Mouse (Mus musculus): ENCODE data around the gene Zfp704. TPM values are rescaled to one million over a fixed set of nuclear protein-coding genes. Genes with fewer than 3 reads are reported as not detected.

Gene Zfp704
- polyA plus RNA-seq, 1 experiment from 2014 or later: 7.2 TPM

GRCm38 (mm10) chr3:9403255-9404050 is 206.4 kb downstream of the Zfp704 start:
- Histone ChIP-seq H3K9me3 (no peaks in the 10 kb centered on the region), H3K4me3 (no peak overlapping the region), H3K27ac (no peak overlapping the region), H3K4me1 (peaks cover 26% of the 10 kb centered on the region), H3K36me3 (no peaks in the 10 kb centered on the region), H3K27me3 (ENCODE audit: insufficient read depth, poor library complexity, severe bottlenecking) (no peaks in the 10 kb centered on the region)
- DNase-seq (ENCODE audit: low spot score): no peak
- 64% methylated on average over 5 of the region's 5 CpGs for WGBS

- H3K27me3 ChIP-seq (ENCODE audit: insufficient read depth, poor library complexity, severe bottlenecking): no peaks in the 10 kb centered on the region
- no peak overlapping the region for H3K27ac ChIP-seq
- no peaks in the 10 kb centered on the region for H3K9me3 ChIP-seq
- DNase-seq (ENCODE audit: low spot score): no peak
- 50% methylated on average over 5 of the region's 5 CpGs for WGBS
- no peaks in the 10 kb centered on the region for H3K36me3 ChIP-seq
- H3K4me3 ChIP-seq: no peak overlapping the region
- H3K4me1 ChIP-seq: peaks cover 28% of the 10 kb centered on the region
Measured at GRCm38 (mm10) chr3:9402836-9403235, 207.0 kb downstream of the Zfp704 start.

- H3K9me3 ChIP-seq: no peaks in the 10 kb centered on the region
- DNase-seq (ENCODE audit: low spot score): no peak
- H3K27ac ChIP-seq: no peak overlapping the region
- no peaks in the 10 kb centered on the region for H3K36me3 ChIP-seq
- WGBS: 80% methylated on average over 5 of the region's 5 CpGs
- H3K4me3 ChIP-seq: no peak overlapping the region
- H3K27me3 ChIP-seq (ENCODE audit: insufficient read depth, poor library complexity, severe bottlenecking): no peaks in the 10 kb centered on the region
- peaks cover 27% of the 10 kb centered on the region for H3K4me1 ChIP-seq
Measured at GRCm38 (mm10) chr3:9402345-9402744, 207.5 kb downstream of the Zfp704 start.

- no peaks in the 10 kb centered on the region for H3K27me3 ChIP-seq (ENCODE audit: insufficient read depth, poor library complexity, severe bottlenecking)
- DNase-seq (ENCODE audit: low spot score): no peak
- H3K27ac ChIP-seq: peak overlapping the region; percentile 10; the same call in 1 of the 2 replicates
- 70% methylated on average over 6 of the region's 6 CpGs for WGBS
- H3K36me3 ChIP-seq: no peaks in the 10 kb centered on the region
- no peaks in the 10 kb centered on the region for H3K9me3 ChIP-seq
- H3K4me3 ChIP-seq: no peak overlapping the region
- peaks cover 27% of the 10 kb centered on the region for H3K4me1 ChIP-seq
Measured at GRCm38 (mm10) chr3:9401685-9402084, 208.2 kb downstream of the Zfp704 start.

GRCm38 (mm10) chr3:9400886-9401221 is 209.0 kb downstream of the Zfp704 start:
- Histone ChIP-seq H3K36me3 (no peaks in the 10 kb centered on the region), H3K4me1 (peaks cover 27% of the 10 kb centered on the region), H3K27ac (peak overlapping the region; percentile 44; the same call in 1 of the 2 replicates), H3K27me3 (ENCODE audit: insufficient read depth, poor library complexity, severe bottlenecking) (no peaks in the 10 kb centered on the region), H3K9me3 (no peaks in the 10 kb centered on the region), H3K4me3 (no peak overlapping the region)
- WGBS: 64% methylated on average over 3 of the region's 3 CpGs
- no peak for DNase-seq (ENCODE audit: low spot score)

GRCm38 (mm10) chr3:9400201-9400885 is 209.5 kb downstream of the Zfp704 start:
- DNase-seq (ENCODE audit: low spot score): no peak
- WGBS: 44% methylated on average over 3 of the region's 3 CpGs
- Histone ChIP-seq H3K4me1 (peaks cover 27% of the 10 kb centered on the region), H3K9me3 (no peaks in the 10 kb centered on the region), H3K27ac (peak overlapping the region; percentile 44; the same call in 1 of the 2 replicates), H3K27me3 (ENCODE audit: insufficient read depth, poor library complexity, severe bottlenecking) (no peaks in the 10 kb centered on the region), H3K36me3 (no peaks in the 10 kb centered on the region), H3K4me3 (no peak overlapping the region)

GRCm38 (mm10) chr3:9398271-9398670 is 211.6 kb downstream of the Zfp704 start:
- 54% methylated on average over 5 of the region's 5 CpGs for WGBS
- DNase-seq (ENCODE audit: low spot score): no peak

More at GRCm38 (mm10) chr3:9398271-9398670, 211.6 kb downstream of the Zfp704 start:
- H3K4me3 ChIP-seq: no peak overlapping the region
- H3K36me3 ChIP-seq: no peaks in the 10 kb centered on the region
- H3K27ac ChIP-seq: peak overlapping the region; percentile 47; the same call in 1 of the 2 replicates
- peaks cover 21% of the 10 kb centered on the region for H3K4me1 ChIP-seq
- H3K27me3 ChIP-seq (ENCODE audit: insufficient read depth, poor library complexity, severe bottlenecking): no peaks in the 10 kb centered on the region
- no peaks in the 10 kb centered on the region for H3K9me3 ChIP-seq
